Mouse (Mus musculus): ENCODE data around the gene Tmem41a. TPM values are rescaled to one million over a fixed set of nuclear protein-coding genes. Genes with fewer than 3 reads are reported as not detected.
"Not testable (repeated sequence)": the region's sequence is repeated elsewhere in the genome, so short reads cannot be mapped to it uniquely, and the experiment has no call there.

Gene Tmem41a
- polyA plus RNA-seq, 1 experiment from 2014 or later: 17.9 TPM

DNA sequence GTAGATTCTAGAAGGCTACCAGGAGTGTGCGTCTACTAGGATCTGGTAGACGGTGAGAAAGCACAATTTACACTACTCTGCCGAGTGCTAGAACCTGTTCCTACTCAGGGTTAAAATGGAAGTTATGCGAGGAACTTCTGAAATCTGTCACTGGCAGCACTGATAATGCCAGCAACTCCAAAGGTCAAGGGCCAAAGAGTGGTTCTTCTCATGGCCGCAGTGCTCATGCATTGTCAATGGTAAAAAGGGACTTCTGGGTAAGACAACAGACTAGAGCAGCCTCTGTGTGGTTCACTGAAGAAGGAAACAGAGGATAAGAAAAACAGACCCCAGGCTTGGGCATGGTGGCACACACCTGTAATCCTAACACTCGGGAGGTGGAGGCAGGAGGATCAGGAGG, 23.2 kb upstream of the Tmem41a start:
- no peaks in the 10 kb centered on the region for H3K4me1 ChIP-seq (ENCODE audit: insufficient read depth)
- no peaks in the 10 kb centered on the region for H3K27me3 ChIP-seq (ENCODE audit: insufficient read depth, low read length)
- TF ChIP-seq CTCF (IDR thresholded peaks at IDR 0.05; ENCODE audit: low read depth) (no peak), EP300 (IDR thresholded peaks at IDR 0.05; ENCODE audit: low read depth) (no peak)
- no peak for DNase-seq
- H3K27ac ChIP-seq (ENCODE audit: low read depth): no peak overlapping the region
- H3K36me3 ChIP-seq (replicated peaks; ENCODE audit: insufficient read depth, low read length): no peaks in the 10 kb centered on the region
- H3K9me3 ChIP-seq (ENCODE audit: low read length): no peaks in the 10 kb centered on the region
- no peak overlapping the region for H3K4me2 ChIP-seq (ENCODE audit: low read depth, low read length)
- H3K4me3 ChIP-seq (ENCODE audit: low read depth, low read length): no peak overlapping the region
- no peak for ATAC-seq
- no peak overlapping the region for H3K9ac ChIP-seq (replicated peaks)
- WGBS (ENCODE audit: insufficient replicate concordance): 70% methylated on average over 6 of the region's 6 CpGs

GRCm38 (mm10) chr16:21969874-21970273, 22.5 kb upstream of the Tmem41a start:
- no peak overlapping the region for H3K4me2 ChIP-seq (ENCODE audit: low read depth, low read length)
- no peaks in the 10 kb centered on the region for H3K4me1 ChIP-seq (ENCODE audit: insufficient read depth)
- H3K4me3 ChIP-seq (ENCODE audit: low read depth, low read length): no peak overlapping the region
- DNase-seq (no peak), ATAC-seq (no peak)
- no peaks in the 10 kb centered on the region for H3K36me3 ChIP-seq (replicated peaks; ENCODE audit: insufficient read depth, low read length)
- no peaks in the 10 kb centered on the region for H3K27me3 ChIP-seq (ENCODE audit: insufficient read depth, low read length)
- WGBS (ENCODE audit: insufficient replicate concordance): 64% methylated on average over 4 of the region's 5 CpGs
- TF ChIP-seq EP300 (IDR thresholded peaks at IDR 0.05; ENCODE audit: low read depth) (no peak), CTCF (IDR thresholded peaks at IDR 0.05; ENCODE audit: low read depth) (no peak)
- H3K9ac ChIP-seq (replicated peaks): no peak overlapping the region
- no peaks in the 10 kb centered on the region for H3K9me3 ChIP-seq (ENCODE audit: low read length)
- no peak overlapping the region for H3K27ac ChIP-seq (ENCODE audit: low read depth)

GRCm38 (mm10) chr16:21965576-21965975, 18.2 kb upstream of the Tmem41a start:
- TF ChIP-seq EP300 (IDR thresholded peaks at IDR 0.05; ENCODE audit: low read depth): no peak
- TF ChIP-seq CTCF (IDR thresholded peaks at IDR 0.05; ENCODE audit: low read depth): no peak
- no peak overlapping the region for H3K4me2 ChIP-seq (ENCODE audit: low read depth, low read length)
- H3K4me1 ChIP-seq (ENCODE audit: insufficient read depth): no peaks in the 10 kb centered on the region
- H3K4me3 ChIP-seq (ENCODE audit: low read depth, low read length): no peak overlapping the region
- no peak for DNase-seq
- H3K27ac ChIP-seq (ENCODE audit: low read depth): no peak overlapping the region
- H3K27me3 ChIP-seq (ENCODE audit: insufficient read depth, low read length): no peaks in the 10 kb centered on the region
- no peaks in the 10 kb centered on the region for H3K36me3 ChIP-seq (replicated peaks; ENCODE audit: insufficient read depth, low read length)
- ATAC-seq: no peak
- no peaks in the 10 kb centered on the region for H3K9me3 ChIP-seq (ENCODE audit: low read length)
- H3K9ac ChIP-seq (replicated peaks): no peak overlapping the region
- WGBS (ENCODE audit: insufficient replicate concordance): 66% methylated on average over 3 of the region's 3 CpGs

GRCm38 (mm10) chr16:21955591-21955990, 8.2 kb upstream of the Tmem41a start:
- Histone ChIP-seq H3K9ac (replicated peaks) (no peak overlapping the region), H3K4me1 (ENCODE audit: insufficient read depth) (no peaks in the 10 kb centered on the region), H3K9me3 (ENCODE audit: low read length) (no peaks in the 10 kb centered on the region), H3K4me3 (ENCODE audit: low read depth, low read length) (no peak overlapping the region), H3K27ac (ENCODE audit: low read depth) (no peak overlapping the region), H3K27me3 (ENCODE audit: insufficient read depth, low read length) (no peaks in the 10 kb centered on the region), H3K4me2 (ENCODE audit: low read depth, low read length) (no peak overlapping the region), H3K36me3 (replicated peaks; ENCODE audit: insufficient read depth, low read length) (no peaks in the 10 kb centered on the region)
- DNase-seq: no peak
- WGBS (ENCODE audit: insufficient replicate concordance): 60% methylated on average over 12 of the region's 12 CpGs
- no peak for ATAC-seq
- no peak for TF ChIP-seq CTCF (IDR thresholded peaks at IDR 0.05; ENCODE audit: low read depth)
- no peak for TF ChIP-seq EP300 (IDR thresholded peaks at IDR 0.05; ENCODE audit: low read depth)

DNA sequence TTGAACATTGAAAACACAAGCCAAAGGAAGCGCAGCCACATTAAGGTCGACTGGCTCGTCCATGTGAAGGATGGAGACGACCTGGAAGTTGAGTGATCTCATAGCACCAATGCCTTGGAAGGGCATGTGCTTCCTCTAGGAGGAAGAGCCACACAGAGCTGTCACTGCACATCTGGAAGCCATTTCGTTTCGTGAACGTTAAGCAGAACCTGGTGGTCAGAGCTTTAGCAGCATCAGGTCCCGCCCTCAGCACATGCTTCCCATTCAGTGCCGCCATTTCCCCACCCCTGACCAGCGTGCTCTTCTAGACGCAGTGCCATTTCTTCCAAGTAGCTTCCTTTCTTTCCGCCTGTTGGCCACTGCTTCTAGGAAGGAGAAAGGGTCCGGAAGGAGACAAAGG, 18.9 kb downstream of the Tmem41a start:
- Histone ChIP-seq H3K9ac (replicated peaks) (no peak overlapping the region), H3K4me2 (ENCODE audit: low read depth, low read length) (no peak overlapping the region), H3K27me3 (ENCODE audit: insufficient read depth, low read length) (no peaks in the 10 kb centered on the region), H3K36me3 (replicated peaks; ENCODE audit: insufficient read depth, low read length) (0 out of 2 replicates have a peak, but pooled peaks cover 2% of the 10 kb centered on the region), H3K9me3 (ENCODE audit: low read length) (no peaks in the 10 kb centered on the region), H3K4me1 (ENCODE audit: insufficient read depth) (no peaks in the 10 kb centered on the region), H3K27ac (ENCODE audit: low read depth) (no peak overlapping the region), H3K4me3 (ENCODE audit: low read depth, low read length) (no peak overlapping the region)
- DNase-seq (no peak), ATAC-seq (no peak)
- WGBS (ENCODE audit: insufficient replicate concordance): 66% methylated on average over 13 of the region's 13 CpGs
- no peak for TF ChIP-seq CTCF (IDR thresholded peaks at IDR 0.05; ENCODE audit: low read depth)

DNA sequence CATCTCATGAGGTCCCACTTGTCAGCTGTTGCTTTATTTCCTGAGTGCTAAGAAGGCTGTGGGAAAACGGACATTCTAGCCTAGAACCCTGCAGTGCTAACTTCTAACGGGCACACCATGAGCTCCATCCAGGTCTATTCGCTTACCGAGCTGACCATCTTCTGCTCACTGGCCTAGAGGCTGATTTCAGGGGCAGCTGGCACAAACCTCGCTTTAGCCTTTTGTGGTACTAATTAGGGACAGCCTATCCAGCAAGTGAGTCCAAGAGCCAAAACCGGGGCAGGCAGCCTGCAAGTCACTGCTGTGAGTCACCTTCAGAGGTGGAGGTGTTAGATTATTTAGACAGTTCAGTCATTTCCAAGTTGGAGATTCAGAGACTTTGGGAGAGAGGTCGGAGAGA, 30.7 kb downstream of the Tmem41a start:
- no peaks in the 10 kb centered on the region for H3K9me3 ChIP-seq (ENCODE audit: low read length)
- no peak for ATAC-seq
- no peak overlapping the region for H3K4me3 ChIP-seq (ENCODE audit: low read depth, low read length)
- no peaks in the 10 kb centered on the region for H3K27me3 ChIP-seq (ENCODE audit: insufficient read depth, low read length)
- H3K4me1 ChIP-seq (ENCODE audit: insufficient read depth): no peaks in the 10 kb centered on the region
- H3K27ac ChIP-seq (ENCODE audit: low read depth): no peak overlapping the region
- TF ChIP-seq CTCF (IDR thresholded peaks at IDR 0.05; ENCODE audit: low read depth): no peak
- TF ChIP-seq EP300 (IDR thresholded peaks at IDR 0.05; ENCODE audit: low read depth): no peak
- no peak overlapping the region for H3K9ac ChIP-seq (replicated peaks)
- no peak overlapping the region for H3K4me2 ChIP-seq (ENCODE audit: low read depth, low read length)
- no peak for DNase-seq
- 75% methylated on average over 7 of the region's 7 CpGs for WGBS (ENCODE audit: insufficient replicate concordance)
- H3K36me3 ChIP-seq (replicated peaks; ENCODE audit: insufficient read depth, low read length): peaks cover 8% of the 10 kb centered on the region

GRCm38 (mm10) chr16:21913347-21913746, 34.0 kb downstream of the Tmem41a start:
- H3K9me3 ChIP-seq (ENCODE audit: low read length): no peaks in the 10 kb centered on the region
- DNase-seq: no peak
- H3K27ac ChIP-seq (ENCODE audit: low read depth): no peak overlapping the region
- H3K4me1 ChIP-seq (ENCODE audit: insufficient read depth): no peaks in the 10 kb centered on the region
- H3K4me3 ChIP-seq (ENCODE audit: low read depth, low read length): no peak overlapping the region
- 49% methylated on average over 6 of the region's 6 CpGs for WGBS (ENCODE audit: insufficient replicate concordance)
- no peaks in the 10 kb centered on the region for H3K27me3 ChIP-seq (ENCODE audit: insufficient read depth, low read length)
- peaks cover 11% of the 10 kb centered on the region for H3K36me3 ChIP-seq (replicated peaks; ENCODE audit: insufficient read depth, low read length)
- 0 out of 2 replicates have a peak, but pooled peaks have one; percentile 19 for ATAC-seq
- no peak overlapping the region for H3K9ac ChIP-seq (replicated peaks)
- H3K4me2 ChIP-seq (ENCODE audit: low read depth, low read length): no peak overlapping the region
- no peak for TF ChIP-seq CTCF (IDR thresholded peaks at IDR 0.05; ENCODE audit: low read depth)
- no peak for TF ChIP-seq EP300 (IDR thresholded peaks at IDR 0.05; ENCODE audit: low read depth)

GRCm38 (mm10) chr16:21908906-21909305, 38.4 kb downstream of the Tmem41a start:
- H3K27me3 ChIP-seq (ENCODE audit: insufficient read depth, low read length); H3K9ac ChIP-seq (replicated peaks); H3K4me2 ChIP-seq (ENCODE audit: low read depth, low read length); ATAC-seq; H3K9me3 ChIP-seq (ENCODE audit: low read length); H3K4me1 ChIP-seq (ENCODE audit: insufficient read depth); H3K27ac ChIP-seq (ENCODE audit: low read depth); DNase-seq; H3K4me3 ChIP-seq (ENCODE audit: low read depth, low read length): not testable (repeated sequence)
- WGBS (ENCODE audit: insufficient replicate concordance): 61% methylated on average over 6 of the region's 8 CpGs
- H3K36me3 ChIP-seq (replicated peaks; ENCODE audit: insufficient read depth, low read length): peaks cover 17% of the 10 kb centered on the region
